Mouse (Mus musculus) CD4-positive, CD25-positive, alpha-beta regulatory T cell, adult 2 months (primary cell): ENCODE measurements at regions not wholly inside any gene's neighbourhood (a gene's known extent, or its start where the extent isn't known, plus 50 kb on each side); places are given as distances from the start of the nearest gene placed in this dataset.

ENCODE experiments used
- DNase-seq: peaks from one replicate; pipeline ENCODE4 v3.0.0-alpha.2; 2012; ENCODE audit warnings: low read depth, low spot score

DNA sequence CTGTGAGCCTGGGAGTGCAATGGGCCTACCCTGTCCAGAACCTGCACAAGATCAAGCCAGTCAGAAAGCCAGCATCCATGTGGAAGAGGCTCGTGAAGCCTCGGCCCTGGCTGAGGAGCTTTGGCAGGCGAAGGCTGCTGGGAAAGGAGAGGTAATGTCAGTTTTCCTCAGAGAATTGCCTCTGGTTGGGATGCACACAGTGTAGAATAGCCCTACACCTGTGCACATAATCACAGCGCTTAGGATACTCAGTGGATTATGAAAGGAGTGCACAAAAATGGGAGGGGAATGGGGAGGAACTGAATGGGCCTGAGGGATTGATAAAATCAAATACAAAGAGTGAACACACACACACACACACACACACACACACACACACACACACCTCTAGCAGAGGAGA is 319.9 kb upstream of the Sphkap start:
- DNase-seq = no peak

GRCm38 (mm10) chr1:83727215-83727614 is 319.2 kb upstream of the Sphkap start:
- peak; percentile 41 for DNase-seq

DNA sequence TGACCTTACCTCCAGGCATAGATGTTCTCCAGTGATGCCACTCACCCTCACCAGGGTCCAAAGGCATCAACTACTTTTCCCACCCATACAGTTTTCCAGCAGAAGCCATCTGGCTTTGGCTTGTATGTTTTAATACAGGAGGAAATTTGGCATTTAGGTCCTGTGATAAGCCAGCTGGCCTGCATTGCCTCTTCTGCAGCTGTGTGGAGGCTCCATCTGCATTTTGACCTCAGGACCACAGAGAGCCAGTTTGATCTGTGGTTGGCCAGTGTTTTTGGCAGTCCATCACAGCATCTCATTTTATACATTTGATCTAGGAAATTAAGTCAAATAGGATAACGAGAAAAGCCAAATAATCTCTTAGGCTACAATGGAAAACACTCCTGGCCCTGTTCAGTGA is 315.1 kb upstream of the Sphkap start:
- no peak for DNase-seq

- DNase-seq = no peak
Measured at GRCm38 (mm10) chr1:83720166-83720565, 312.2 kb upstream of the Sphkap start.

GRCm38 (mm10) chr1:83717056-83717455 is 309.1 kb upstream of the Sphkap start:
- DNase-seq = peak; percentile 1

GRCm38 (mm10) chr1:83701696-83702404 is 293.9 kb upstream of the Sphkap start:
- DNase-seq = no peak

- DNase-seq = no peak
Measured at GRCm38 (mm10) chr1:83697422-83697821, 289.4 kb upstream of the Sphkap start.

- DNase-seq = no peak
Measured at GRCm38 (mm10) chr1:83685221-83685620, 277.2 kb upstream of the Sphkap start.

GRCm38 (mm10) chr1:83665326-83665725 is 257.3 kb upstream of the Sphkap start:
- no peak for DNase-seq

DNA sequence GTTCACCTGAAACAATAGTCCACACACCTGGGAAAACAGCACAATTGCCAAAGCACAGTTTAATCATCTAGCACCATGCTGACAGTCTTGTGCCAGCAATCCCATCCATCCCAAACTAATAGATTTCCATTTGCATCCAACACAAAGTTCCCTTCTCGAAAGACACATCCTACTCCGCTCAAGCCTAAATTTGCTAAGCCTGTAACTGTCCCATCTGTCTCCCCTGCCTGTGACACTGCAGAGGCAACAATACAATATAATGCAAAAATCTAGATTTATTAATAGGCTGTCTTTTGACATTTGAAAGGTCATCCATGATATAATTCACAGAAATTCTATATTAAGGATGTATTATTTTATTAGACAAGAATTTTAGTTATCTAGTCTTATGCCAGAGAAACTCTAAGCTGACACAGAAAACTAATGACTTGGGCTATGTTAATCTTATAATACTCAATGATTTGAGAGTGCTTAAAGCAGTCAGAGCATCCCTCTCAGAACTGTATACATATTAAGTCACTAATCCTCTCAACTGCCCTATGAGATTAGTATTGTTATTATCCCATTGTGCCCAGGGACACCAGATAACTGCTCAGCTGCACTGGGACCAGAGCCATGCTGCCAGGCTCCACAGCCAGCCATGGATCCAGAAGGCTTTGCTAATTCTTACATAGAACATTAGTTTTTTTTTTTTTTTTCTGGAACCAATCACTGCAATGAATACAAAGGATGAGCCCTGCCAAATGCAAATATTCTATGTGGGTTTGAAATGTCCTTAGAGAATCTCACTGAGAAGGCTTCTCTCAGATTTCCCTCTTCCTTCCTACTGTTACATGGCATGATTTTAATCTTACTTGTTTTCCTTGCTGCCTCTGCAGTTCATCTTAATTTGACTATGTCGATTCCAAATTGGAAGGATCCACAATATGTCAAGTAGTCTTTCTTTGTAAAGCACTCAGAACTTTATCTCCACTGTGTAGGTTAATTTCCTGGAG is 254.1 kb upstream of the Sphkap start:
- no peak for DNase-seq

DNA sequence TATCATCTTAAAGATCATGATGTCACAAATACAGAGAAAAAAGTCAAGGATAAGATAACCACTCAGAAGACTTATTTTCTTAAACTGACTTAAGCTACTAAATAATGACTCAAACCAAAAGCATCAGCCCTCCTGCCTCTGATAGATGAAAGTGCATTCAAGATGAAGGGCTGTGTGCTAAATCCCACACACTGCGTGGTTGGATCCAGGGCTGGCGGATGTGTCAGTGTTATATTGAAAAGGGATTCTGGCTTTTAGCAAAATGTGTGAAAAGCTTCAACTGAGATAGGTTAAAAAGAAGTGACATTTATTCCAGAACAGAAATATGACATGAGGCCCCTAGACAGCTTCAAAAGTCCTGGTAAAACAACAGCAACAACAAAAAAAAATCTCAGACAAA is 245.7 kb upstream of the Sphkap start:
- DNase-seq = no peak

GRCm38 (mm10) chr1:83645606-83646005 is 237.6 kb upstream of the Sphkap start:
- no peak for DNase-seq

DNA sequence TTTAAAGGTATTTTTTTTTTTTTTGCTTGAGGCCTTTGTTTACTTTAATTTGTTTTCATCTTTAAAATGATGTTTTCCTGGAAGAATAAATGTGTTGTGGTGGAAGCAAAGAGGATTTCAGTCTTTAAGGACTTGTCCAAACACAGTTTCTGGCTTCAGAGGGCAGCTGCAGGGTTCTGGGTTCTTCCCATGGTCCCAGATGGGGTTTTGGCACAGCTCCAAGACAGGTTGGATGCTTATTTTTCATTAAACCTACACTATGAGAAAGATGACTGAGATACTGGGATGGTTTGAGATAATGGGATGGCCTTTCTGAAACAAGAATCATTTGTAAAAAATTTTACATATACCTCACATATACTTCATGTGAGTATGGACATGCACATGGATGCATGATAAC is 234.7 kb upstream of the Sphkap start:
- no peak for DNase-seq

GRCm38 (mm10) chr1:83636051-83636450 is 228.1 kb upstream of the Sphkap start:
- DNase-seq = no peak

DNA sequence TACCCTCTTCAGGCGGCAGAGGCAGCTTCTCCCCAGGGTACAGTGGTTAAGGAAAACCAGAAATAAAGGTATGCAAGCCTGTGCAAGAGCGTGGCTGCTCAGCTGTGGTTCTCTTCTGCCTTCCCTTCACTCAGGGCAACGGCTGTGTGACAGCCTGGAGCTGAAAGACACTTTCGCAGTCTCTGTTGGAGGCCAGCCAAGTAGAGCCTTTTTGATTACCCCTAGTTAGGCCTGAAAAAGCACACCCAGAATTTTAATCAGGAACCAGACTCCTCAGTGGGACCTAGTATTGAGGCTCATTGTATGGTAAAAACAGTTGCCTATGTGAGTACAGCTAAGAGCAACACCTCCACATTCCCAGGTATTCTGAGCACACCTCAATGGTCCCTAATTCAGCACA is 223.8 kb upstream of the Sphkap start:
- DNase-seq = no peak

DNA sequence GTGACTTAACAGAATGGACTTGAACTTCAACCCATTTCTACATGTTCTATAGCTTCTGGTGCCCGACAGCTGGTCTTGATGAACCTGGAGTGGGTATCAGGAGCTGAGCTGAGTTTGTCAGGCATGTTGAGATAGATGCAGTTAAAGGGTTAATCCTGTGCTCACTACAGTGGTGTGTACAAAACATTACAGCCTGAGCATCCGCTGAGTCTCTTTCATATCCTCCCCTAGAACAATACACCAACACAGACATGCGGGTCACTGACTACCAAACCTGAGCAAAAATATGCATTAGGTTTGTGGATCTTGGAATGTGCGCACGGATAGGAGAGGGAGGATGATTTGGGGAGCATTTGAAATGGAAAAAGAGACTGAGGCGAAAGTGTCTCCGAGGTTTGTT is 223.4 kb upstream of the Sphkap start:
- DNase-seq = no peak

DNA sequence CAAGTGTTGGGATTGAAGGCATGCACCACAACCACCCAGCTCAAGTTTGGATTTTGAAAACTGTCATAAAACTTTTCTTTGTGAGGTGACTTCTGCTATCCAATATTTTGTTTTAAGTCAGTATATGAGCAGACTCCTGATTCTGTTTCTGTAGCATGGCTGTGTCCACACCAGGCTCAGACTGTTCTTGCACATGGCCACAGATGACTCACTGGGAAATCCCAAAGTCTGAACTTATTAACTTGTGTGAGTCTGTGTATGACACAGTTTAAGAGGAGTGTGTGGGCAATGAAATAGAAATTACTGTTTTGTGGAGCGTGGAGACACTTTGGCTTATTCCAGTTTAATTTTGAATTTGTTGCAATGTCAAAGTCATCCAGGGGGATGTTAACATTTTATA is 179.3 kb upstream of the Sphkap start:
- DNase-seq = no peak

GRCm38 (mm10) chr1:83583041-83583440 is 175.0 kb upstream of the Sphkap start:
- DNase-seq = no peak

GRCm38 (mm10) chr1:83569991-83570390 is 162.0 kb upstream of the Sphkap start:
- DNase-seq = no peak

GRCm38 (mm10) chr1:83568746-83569145 is 160.7 kb upstream of the Sphkap start:
- DNase-seq = no peak

DNA sequence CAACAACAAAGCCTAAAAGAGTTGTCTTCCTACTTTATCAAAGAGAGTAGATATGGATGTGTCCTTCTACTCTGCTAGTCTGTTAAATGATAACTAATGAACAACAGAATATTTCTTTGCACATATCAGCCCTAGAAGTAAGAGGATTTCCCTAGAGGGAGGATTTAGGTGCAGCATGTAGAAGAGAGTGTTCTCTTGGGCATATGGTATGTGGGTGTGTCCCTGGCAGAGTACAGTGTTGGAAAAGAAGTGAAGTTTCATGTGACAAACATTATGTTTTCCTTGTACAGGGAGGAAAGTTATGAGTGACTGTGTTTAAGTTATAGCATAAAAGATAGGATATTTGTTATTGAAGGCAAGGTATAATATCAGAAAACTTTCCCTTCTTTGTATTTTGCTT is 143.6 kb upstream of the Sphkap start:
- no peak for DNase-seq

DNA sequence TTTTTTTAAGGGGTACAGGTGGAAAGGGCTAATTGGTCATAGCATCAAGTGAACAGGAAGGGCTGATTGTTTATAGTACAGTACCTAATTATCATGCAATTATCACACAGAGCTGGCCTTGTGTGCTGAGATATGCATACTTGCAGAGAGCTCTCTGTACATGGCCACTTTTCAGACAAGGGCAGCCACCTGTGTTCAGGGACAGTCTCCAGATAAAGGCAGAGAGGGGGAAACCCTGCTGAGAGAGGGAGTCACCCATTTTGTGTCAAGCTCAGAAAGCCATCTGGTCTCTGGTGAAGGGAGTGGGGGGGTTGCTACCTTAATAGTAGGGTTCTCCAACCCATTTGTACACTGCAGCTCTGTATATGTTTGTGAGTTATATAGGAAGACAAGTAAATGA is 127.5 kb upstream of the Sphkap start:
- DNase-seq = no peak

GRCm38 (mm10) chr1:83527803-83528202 is 119.8 kb upstream of the Sphkap start:
- no peak for DNase-seq
